Mouse (Mus musculus): ENCODE measurements around the gene Hist1h4m.
"Not testable (repeated sequence)": the region's sequence is repeated elsewhere in the genome, so short reads cannot be mapped to it uniquely, and the experiment has no call there.

Gene Hist1h4m

DNA sequence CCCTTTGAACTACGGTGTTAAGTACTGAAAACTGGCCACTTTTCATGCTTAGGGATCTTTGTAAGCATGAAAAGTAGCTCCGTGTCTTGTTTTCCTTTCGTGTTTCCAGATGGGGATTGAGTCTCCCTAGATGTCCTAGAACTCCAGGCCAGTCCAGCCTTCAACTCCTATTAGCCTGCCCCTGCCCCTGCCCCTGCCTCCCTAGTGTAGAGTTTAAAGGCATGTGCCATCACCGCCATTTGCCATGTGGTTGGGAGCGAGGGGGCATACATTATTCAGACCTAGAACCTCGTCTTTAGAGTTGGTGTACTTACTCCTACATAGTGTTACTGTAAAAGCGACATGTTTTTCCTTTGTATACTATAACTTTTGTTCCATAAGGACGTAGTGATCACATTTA is 472 bp upstream of the Hist1h4m start:
- in situ Hi-C loops (cut with MboI) = not testable (repeated sequence)

- in situ Hi-C loops (cut with MboI) = not testable (repeated sequence)
Measured at GRCm38 (mm10) chr13:21812092-21812491, 546 bp downstream of the Hist1h4m start.

DNA sequence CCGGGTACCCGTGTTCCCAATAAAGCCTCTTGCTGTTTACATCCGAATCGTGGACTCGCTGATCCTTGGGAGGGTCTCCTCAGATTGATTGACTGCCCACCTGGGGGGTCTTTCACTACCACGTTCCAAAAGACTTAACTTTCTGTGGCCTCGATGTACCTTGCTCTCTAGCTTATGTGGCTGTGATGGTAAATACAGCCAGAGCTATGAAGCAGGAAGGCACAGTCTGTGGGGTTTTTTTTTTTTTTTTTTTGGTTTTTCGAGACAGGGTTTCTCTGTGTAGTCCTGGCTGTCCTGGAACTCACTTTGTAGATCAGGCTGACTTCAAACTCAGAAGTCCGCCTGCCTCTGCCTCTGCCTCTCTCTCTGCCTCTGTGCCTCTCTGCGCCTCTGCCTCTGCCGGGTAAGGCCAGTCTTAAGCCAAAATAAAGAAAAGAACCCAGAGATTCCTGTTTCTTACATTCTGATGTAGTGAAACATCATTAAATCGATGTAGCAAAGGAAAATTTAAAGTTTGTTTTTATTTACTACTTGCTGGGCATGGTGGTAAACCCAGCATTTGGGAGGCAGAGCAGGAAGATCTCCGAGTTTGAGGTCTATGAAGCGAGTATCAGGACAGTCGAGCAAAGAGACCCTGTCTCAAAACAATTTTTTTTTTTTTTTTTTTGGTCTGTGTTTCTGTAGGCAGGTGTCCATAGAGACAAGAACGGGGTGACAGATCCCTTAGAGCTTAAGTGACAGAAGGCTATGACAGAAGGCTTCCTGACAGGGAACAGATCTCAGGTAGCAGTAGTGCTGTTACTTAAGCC is 8.7 kb downstream of the Hist1h4m start:
- in situ Hi-C loops (cut with MboI) = loop anchor here (10.0 kb wide), 3 partner anchors 215 to 1925 kb away; partner anchors contain the start of genes Hist1h1d, Hist1h2ah, Hist1h2bb and Hist1h2bk

GRCm38 (mm10) chr13:21828511-21828910 is 17.0 kb downstream of the Hist1h4m start:
- in situ Hi-C loops (cut with MboI) = loop anchor here (10.0 kb wide), 3 partner anchors 206 to 1916 kb away; partner anchors contain the start of genes Hist1h1d, Hist1h2ah, Hist1h2bb and Hist1h2bk

DNA sequence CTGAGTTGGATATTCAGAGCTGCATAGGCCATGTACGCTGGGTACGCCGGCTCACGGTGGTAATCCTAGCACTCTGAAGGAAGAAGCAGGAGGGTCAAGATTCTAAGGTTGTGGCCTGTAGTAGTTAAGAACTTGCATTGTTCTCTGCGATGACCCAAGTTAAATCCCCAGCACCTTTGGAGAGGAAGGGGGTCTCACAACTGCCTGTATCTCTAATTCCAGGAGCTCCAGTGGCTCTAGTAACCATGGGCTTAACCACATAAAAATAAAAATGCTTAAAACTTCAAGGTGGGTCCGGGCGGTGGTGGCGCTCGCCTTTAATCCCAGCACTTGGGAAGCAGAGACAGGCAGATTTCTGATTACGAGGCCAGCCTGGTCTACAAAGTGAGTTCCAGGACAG is 18.8 kb downstream of the Hist1h4m start:
- in situ Hi-C loops (cut with MboI) = no loop called here

- in situ Hi-C loops (cut with MboI) = not testable (repeated sequence)
Measured at GRCm38 (mm10) chr13:21831418-21832394, 20.2 kb downstream of the Hist1h4m start, which contains the start of gene Hist1h4n. Hist1h4n (minus strand) TSS chr13:21832196.

GRCm38 (mm10) chr13:21833461-21833860 is 21.9 kb downstream of the Hist1h4m start, which contains the start of the genes Hist1h2ap and Hist1h2br:
Hist1h2ap (minus strand) TSS chr13:21833507.
Hist1h2br (plus strand) TSS chr13:21833743.
- in situ Hi-C loops (cut with MboI) = not testable (repeated sequence)

- in situ Hi-C loops (cut with MboI) = not testable (repeated sequence)
Measured at GRCm38 (mm10) chr13:21840508-21840907, 29.0 kb downstream of the Hist1h4m start.

DNA sequence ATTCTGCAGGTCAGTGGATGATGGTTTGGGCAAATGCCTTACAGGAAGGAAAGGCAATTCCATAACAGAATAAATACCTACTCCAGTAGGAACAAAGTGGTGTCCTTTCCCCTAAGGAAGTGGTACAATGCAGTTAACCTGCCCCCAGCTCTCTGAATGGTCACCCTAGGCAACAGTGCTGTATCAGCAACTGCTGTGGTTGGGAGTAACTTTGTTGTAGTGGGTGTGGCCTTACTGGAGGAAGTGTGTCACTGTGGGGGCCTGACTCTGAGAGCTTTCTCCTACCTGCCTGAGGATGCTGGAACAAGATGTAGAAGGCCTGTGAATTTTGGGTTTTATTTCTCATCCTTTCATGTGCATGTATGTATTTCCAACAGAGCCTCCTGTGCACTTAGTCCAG is 34.8 kb downstream of the Hist1h4m start:
- in situ Hi-C loops (cut with MboI) = not testable (repeated sequence)

GRCm38 (mm10) chr13:21847883-21848282 is 36.3 kb downstream of the Hist1h4m start:
- in situ Hi-C loops (cut with MboI) = no loop called here

DNA sequence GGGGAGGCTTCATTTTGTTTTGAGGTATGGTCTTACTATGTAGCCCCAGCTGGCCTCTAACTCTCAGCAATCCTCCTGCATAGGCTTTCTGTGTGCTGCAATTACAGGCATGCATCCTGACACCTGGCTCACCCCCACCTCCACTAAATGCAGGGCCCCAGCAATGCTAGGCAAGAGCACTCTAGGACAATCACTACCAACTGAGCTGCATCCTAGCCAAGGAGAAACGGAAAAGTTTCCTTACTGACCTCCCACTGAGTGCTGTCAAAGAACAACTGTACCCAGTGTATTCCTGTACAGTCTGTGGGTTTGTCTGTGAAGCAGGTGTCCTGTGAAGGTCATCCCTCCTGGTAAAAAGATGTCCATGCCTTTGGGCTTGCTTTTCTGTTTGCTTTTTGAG is 39.1 kb downstream of the Hist1h4m start:
- in situ Hi-C loops (cut with MboI) = loop anchor here (10.0 kb wide), 1 partner anchor 74 kb away; no protein-coding TSS in a partner anchor

GRCm38 (mm10) chr13:21852215-21852945 is 40.8 kb downstream of the Hist1h4m start:
- in situ Hi-C loops (cut with MboI) = loop anchor here (10.0 kb wide), 1 partner anchor 72 kb away; no protein-coding TSS in a partner anchor

GRCm38 (mm10) chr13:21855146-21855545 is 43.6 kb downstream of the Hist1h4m start:
- in situ Hi-C loops (cut with MboI) = loop anchor here (10.0 kb wide), 1 partner anchor 70 kb away; no protein-coding TSS in a partner anchor

- in situ Hi-C loops (cut with MboI) = loop anchor here (10.0 kb wide), 1 partner anchor 69 kb away; no protein-coding TSS in a partner anchor
Measured at GRCm38 (mm10) chr13:21855698-21856162, 44.2 kb downstream of the Hist1h4m start.

- in situ Hi-C loops (cut with MboI) = no loop called here
Measured at GRCm38 (mm10) chr13:21861608-21862007, 50.1 kb downstream of the Hist1h4m start.

Data from mature B cell (primary cell).